Mouse (Mus musculus) lung, adult 2 months (tissue): ENCODE data around the gene Abca3. TPM values are rescaled to one million over a fixed set of nuclear protein-coding genes. Genes with fewer than 3 reads are reported as not detected.

ENCODE experiments used
- DNase-seq: peaks from one replicate; pipeline ENCODE4 v3.0.0; 2022
- H3K4me1 ChIP-seq: fragments of 200-500 bp; 2 replicates; pipeline ENCODE4 v1.6.1; 2011; ENCODE audit warnings: low read length; ENCODE audit not compliant: control insufficient read depth, insufficient read depth
- H3K4me3 ChIP-seq: fragments of 200-500 bp; replicated peaks from 2 replicates; pipeline ENCODE3; 2011; ENCODE audit warnings: low read depth, mild to moderate bottlenecking, control low read depth, low read length; ENCODE audit errors: extremely low read depth
- CTCF ChIP-seq: fragments of 200-500 bp; IDR thresholded peaks from 2 replicates; pipeline ENCODE4 v1.5.1; 2011; ENCODE audit warnings: mild to moderate bottlenecking, low read length, control low read depth; ENCODE audit not compliant: insufficient read depth
- POLR2A ChIP-seq: fragments of 200-500 bp; IDR thresholded peaks from 2 replicates; pipeline ENCODE4 v1.6.1; 2011; ENCODE audit warnings: low read depth, mild to moderate bottlenecking, control low read depth, low read length, borderline replicate concordance; ENCODE audit errors: extremely low read depth
- WGBS: fragments of 180-500 bp; shearing (Covaris S2); methylation state at CpG from one replicate; pipeline ENCODE4 v1.1.7; 2018; 5-methylcytosine and 5-hydroxymethylcytosine counted together
- polyA plus RNA-seq: library from polyadenylated mRNA; depleted of rRNA; stranded (reverse); fragments of >200 nt; gene quantifications from 2 replicates; pipeline ENCODE4 v1.2.3, GENCODE M21; 2012

The Abca3 gene
- polyA plus RNA-seq, 1 experiment, result 262 TPM

GRCm38 (mm10) chr17:24375886-24376285 lies 24.1 kb downstream of the Abca3 start:
- Histone ChIP-seq H3K4me1 (peaks cover 9% of the 10 kb centered on the region), H3K4me3 (no peak overlapping the region)
- WGBS, result 91% methylated on average over 6 of the region's 6 CpGs
- TF ChIP-seq POLR2A (no peak), CTCF (no peak)
- DNase-seq, result no peak

GRCm38 (mm10) chr17:24378496-24378895 lies 26.7 kb downstream of the Abca3 start:
- TF ChIP-seq POLR2A (no peak), CTCF (no peak)
- no peak for DNase-seq
- 65% methylated on average over 2 of the region's 2 CpGs for WGBS
- Histone ChIP-seq H3K4me1 (peaks cover 9% of the 10 kb centered on the region), H3K4me3 (no peak overlapping the region)

- DNase-seq, result peak; percentile 57
- WGBS, result 67% methylated on average over 8 of the region's 8 CpGs
- no peaks in the 10 kb centered on the region for H3K4me1 ChIP-seq
- TF ChIP-seq POLR2A (no peak), CTCF (no peak)
- H3K4me3 ChIP-seq, result no peak overlapping the region
Observed at GRCm38 (mm10) chr17:24383789-24384188, 32.0 kb downstream of the Abca3 start.

- no peak for DNase-seq
- TF ChIP-seq CTCF (no peak), POLR2A (no peak)
- H3K4me3 ChIP-seq, result no peak overlapping the region
- H3K4me1 ChIP-seq, result no peaks in the 10 kb centered on the region
- 85% methylated on average over 5 of the region's 5 CpGs for WGBS
Observed at GRCm38 (mm10) chr17:24388711-24389110, 37.0 kb downstream of the Abca3 start.

- 14% methylated on average over 2 of the region's 2 CpGs for WGBS
- TF ChIP-seq CTCF, result peak; percentile 78
- TF ChIP-seq POLR2A, result no peak
- Histone ChIP-seq H3K4me3 (no peak overlapping the region), H3K4me1 (no peaks in the 10 kb centered on the region)
- DNase-seq, result no peak
Observed at GRCm38 (mm10) chr17:24389865-24390264, 38.1 kb downstream of the Abca3 start.

DNA sequence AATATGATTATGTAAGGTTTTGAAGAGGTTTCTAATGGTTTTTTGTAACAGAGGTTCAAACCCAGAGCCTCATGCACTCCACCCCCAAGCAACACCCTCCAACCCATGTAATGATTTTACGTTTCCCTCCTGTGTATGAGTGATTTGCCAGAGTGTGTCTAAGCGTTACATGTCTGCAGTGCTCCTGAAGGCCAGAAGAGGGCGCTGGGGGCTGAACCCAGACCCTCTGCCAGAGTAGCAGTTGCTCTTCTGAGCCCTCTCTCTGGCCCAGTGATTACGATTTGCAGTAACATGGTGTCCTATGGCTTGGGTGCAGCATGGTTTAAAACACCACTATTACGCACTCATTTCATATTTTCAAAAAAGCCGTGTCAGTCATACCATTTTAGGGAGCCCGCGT lies 39.4 kb downstream of the Abca3 start:
- DNase-seq, result no peak
- Histone ChIP-seq H3K4me1 (no peaks in the 10 kb centered on the region), H3K4me3 (no peak overlapping the region)
- peak; percentile 59 for TF ChIP-seq CTCF
- no peak for TF ChIP-seq POLR2A
- WGBS, result 69% methylated on average over 8 of the region's 8 CpGs

- no peak for TF ChIP-seq POLR2A
- TF ChIP-seq CTCF, result no peak
- 48% methylated on average over 4 of the region's 4 CpGs for WGBS
- no peak for DNase-seq
- H3K4me3 ChIP-seq, result no peak overlapping the region
- no peaks in the 10 kb centered on the region for H3K4me1 ChIP-seq
Observed at GRCm38 (mm10) chr17:24393527-24393926, 41.8 kb downstream of the Abca3 start.

DNA sequence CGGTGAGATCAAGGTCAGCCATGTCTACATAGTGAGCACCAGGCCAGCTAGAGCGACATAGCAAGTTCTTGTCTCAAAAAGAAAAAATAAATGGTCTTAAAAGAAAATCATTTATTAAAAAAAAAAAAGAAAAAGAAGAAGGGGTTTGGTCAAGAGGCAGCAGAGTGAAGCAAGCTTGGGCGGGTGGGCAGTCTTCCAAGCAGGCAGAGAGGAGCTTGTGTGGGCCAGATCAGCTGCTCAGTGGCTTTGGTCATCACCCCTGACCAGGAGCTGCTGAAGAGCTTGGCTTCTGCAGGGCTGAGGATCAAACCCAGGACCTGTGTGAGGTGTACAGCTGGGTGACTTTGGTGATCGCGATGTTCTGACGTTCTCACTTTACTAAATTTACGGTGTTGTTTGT lies 42.7 kb downstream of the Abca3 start:
- no peak for DNase-seq
- no peak overlapping the region for H3K4me3 ChIP-seq
- H3K4me1 ChIP-seq, result no peaks in the 10 kb centered on the region
- 76% methylated on average over 7 of the region's 7 CpGs for WGBS
- no peak for TF ChIP-seq POLR2A
- no peak for TF ChIP-seq CTCF

DNA sequence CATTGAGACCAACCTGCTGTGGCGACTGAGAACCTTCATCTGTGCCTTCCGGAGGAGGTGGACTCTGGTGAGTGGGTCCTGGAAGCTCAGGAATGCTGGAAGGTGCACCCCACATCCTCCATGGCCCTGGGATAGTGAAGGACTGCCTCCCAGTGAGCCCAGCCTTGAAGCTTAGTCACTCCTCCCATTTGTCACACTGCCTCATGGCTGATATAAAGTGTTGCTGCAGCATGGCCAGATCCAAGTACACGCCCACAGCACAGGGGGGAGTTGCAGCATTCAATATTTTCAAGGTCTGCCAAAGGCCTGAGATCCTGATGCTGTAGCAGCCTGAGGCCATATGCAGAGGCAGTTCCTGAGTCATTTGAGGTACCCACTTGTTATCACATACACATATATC lies 50.6 kb downstream of the Abca3 start:
- no peak for DNase-seq
- Histone ChIP-seq H3K4me1 (no peaks in the 10 kb centered on the region), H3K4me3 (no peak overlapping the region)
- WGBS, result 69% methylated on average over 3 of the region's 3 CpGs
- TF ChIP-seq CTCF (no peak), POLR2A (no peak)

DNA sequence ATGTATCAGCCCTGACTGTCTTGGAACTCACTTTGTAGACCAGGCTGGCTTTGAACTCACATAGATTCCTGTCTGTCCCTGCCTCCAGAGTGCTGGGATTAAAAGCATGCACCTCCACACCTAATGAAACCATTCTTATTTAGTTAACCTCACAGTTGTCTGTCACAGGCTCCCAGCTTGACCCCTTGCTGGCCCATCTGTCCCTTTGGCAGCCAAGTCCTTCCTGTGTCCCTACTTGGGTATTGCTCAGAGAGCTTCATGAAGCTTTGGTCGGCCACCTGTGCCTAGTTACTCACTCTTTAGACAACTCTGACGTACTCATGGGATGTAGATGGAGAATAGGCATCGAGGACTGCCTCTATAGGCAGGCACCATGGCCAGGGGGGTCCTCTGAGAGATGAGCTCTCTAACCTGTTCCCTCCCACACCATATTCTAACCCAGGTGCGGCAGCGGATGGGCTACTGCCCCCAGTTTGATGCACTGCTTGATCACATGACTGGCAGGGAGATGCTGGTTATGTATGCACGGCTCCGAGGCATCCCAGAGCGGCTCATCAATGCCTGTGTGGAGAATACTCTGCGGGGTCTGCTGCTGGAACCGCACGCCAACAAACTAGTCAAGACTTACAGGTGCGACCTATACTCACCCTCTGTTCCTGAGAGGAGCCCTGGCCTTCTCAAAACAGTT lies 55.5 kb downstream of the Abca3 start:
- 85% methylated on average over 12 of the region's 12 CpGs for WGBS
- TF ChIP-seq POLR2A (no peak), CTCF (no peak)
- no peak for DNase-seq
- Histone ChIP-seq H3K4me3 (no peak overlapping the region), H3K4me1 (no peaks in the 10 kb centered on the region)
